Mouse (Mus musculus) activated CD4-positive, CD25-positive, alpha-beta regulatory T cell, adult 4 months (primary cell): ENCODE measurements at regions not wholly inside any gene's neighbourhood (a gene's known extent, or its start where the extent isn't known, plus 50 kb on each side); places are given as distances from the start of the nearest gene placed in this dataset.

Source experiments
- ATAC-seq: one replicate; pipeline ENCODE4 v1.8.0; 2017

- peak; percentile 50 for ATAC-seq
Observed at GRCm38 (mm10) chr16:95196622-95197021, 60.7 kb upstream of the Kcnj15 start.

DNA sequence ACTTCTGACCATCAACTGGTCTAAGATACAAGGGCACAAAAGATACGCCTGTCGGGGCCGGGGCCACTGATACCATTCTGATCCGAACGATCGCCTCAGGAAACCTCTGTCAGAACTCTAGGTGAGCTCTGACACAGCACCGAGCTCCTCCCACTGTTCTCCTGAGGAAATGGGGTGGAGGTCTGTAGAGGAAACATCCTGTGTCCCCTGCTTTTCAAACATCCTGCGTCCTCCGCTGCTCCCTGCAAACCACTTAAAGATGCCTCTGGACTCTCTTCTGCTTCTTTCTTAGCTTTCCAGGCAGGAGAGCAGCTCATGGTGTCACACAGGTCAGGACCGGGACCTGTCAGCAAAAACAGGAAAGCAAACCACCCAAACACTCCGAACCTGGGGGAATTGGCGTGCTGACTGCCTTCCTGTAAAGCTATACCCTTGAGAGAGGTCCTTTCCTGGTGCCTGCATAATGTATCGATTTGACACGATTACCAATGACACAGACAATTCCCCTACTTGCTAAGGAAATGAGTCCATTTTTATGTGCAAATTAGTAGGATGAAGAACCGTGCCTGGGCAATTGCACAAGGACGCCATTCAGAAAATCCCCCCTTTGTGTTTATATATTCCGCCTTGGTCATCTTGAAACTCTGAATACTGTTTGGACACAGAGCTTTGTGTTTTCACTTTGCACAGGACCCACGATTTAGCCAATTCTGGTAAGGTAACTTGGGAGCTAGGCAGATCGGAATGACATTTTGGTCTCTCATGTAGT is 58.4 kb upstream of the Kcnj15 start:
- ATAC-seq, result peak; percentile 54

- no peak for ATAC-seq
Observed at GRCm38 (mm10) chr16:95202126-95202883, 55.1 kb upstream of the Kcnj15 start.

GRCm38 (mm10) chr16:95203026-95203425 is 54.3 kb upstream of the Kcnj15 start:
- ATAC-seq, result no peak

DNA sequence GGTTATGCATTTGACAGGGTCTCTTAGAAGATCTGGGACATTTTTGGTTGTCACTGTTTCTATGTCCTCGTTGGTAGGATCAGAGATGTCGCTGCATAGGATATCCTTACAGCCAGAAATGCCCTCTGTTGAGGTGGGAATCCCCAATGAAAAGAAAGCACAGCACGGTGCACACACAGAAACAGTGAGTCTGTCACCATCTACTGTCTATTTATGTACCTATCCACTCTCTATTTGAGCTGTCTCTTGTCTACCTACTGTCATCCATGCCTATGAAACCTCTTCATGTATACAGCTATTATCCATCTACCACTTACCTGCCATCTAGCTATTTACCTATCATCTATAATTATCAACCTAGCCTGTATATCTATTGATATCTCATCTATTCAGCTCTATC is 53.6 kb upstream of the Kcnj15 start:
- ATAC-seq, result no peak

GRCm38 (mm10) chr16:95204507-95204906 is 52.9 kb upstream of the Kcnj15 start:
- no peak for ATAC-seq

GRCm38 (mm10) chr16:95206445-95206844 is 50.9 kb upstream of the Kcnj15 start:
- ATAC-seq, result no peak

DNA sequence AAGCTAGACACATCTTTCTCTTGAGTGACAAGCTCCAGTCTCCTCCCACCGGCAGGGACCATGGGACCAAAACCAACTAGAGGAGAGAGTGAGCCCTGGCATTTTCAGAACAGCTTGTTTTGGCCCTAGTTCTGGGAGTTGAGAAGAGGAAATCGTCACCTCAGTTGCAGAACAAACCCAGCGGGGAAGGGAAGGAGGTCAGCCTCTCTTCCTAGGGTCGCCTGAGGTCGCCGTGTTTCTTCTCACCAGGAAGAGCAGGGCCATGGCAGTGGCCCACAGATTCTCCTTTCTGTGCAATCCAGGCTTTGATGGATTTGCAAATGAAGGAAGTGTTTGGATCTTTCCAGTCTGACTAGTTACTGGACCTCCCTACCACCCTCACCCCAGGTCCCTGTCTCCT is 49.8 kb upstream of the Kcnj15 start:
- ATAC-seq, result no peak
